Mouse (Mus musculus): ENCODE data around the gene Gm17662. TPM values are rescaled to one million over a fixed set of nuclear protein-coding genes. Genes with fewer than 3 reads are reported as not detected.

The Gm17662 gene
- polyA plus RNA-seq, 1 experiment from 2014 or later, result not detected

DNA sequence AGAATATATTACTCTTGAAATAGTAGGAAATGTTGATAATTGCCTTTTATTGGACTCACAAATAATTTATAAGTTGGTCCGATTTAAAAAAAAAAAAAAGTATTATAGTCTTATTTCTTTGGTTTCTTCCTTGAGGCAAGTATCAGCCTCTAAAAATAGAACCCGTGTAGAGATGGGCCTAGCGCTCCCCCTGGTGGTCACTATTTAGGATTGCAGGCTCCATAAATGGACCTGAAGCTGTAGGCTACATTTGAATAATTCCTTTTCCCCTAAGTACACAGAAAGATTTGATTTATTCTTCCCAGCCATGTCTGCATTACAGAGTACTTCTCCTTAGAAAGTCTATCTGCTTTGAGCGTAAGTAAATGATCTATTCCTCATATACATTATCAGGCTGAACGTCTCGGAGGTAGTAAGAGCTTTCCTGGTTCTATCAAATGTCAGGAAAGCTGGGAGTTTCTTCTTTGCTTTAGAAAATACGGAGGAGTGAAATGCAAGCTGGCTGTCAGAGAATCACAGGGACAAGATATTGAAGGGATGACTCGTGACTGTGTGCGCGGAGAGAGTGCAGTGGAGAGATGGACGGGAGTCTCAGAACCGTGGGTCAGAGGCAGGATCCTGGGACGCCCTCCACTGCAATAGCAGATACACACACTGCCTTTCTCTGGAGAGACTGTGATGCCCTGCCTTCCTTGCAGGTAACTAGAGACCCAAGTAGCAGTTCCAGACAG is 37.0 kb downstream of the Gm17662 start:
- WGBS (ENCODE audit: insufficient replicate concordance), result 57% methylated on average over 13 of the region's 13 CpGs
- Histone ChIP-seq H3K27ac (ENCODE audit: low read depth, low read length) (no peak overlapping the region), H3K27me3 (ENCODE audit: control insufficient read depth, insufficient read depth, low read length) (no peaks in the 10 kb centered on the region), H3K9ac (ENCODE audit: low read depth, low read length) (no peak overlapping the region), H3K36me3 (ENCODE audit: control insufficient read depth, insufficient read depth, low read length) (no peaks in the 10 kb centered on the region), H3K4me2 (no peak overlapping the region), H3K4me3 (ENCODE audit: low read depth, low read length) (no peak overlapping the region), H3K4me1 (ENCODE audit: control insufficient read depth, insufficient read depth, low read length) (0 out of 2 replicates have a peak, but pooled peaks cover 2% of the 10 kb centered on the region), H3K9me3 (replicated peaks; ENCODE audit: control insufficient read depth, low read length) (0 out of 2 replicates have a peak, but pooled peaks cover 3% of the 10 kb centered on the region)
- ATAC-seq (replicated peaks; ENCODE audit: insufficient number of reproducible peaks, low FRiP score, low TSS enrichment), result no peak

GRCm38 (mm10) chr4:104902836-104903235 is 45.7 kb downstream of the Gm17662 start:
- Histone ChIP-seq H3K27me3 (ENCODE audit: control insufficient read depth, insufficient read depth, low read length) (no peaks in the 10 kb centered on the region), H3K9me3 (replicated peaks; ENCODE audit: control insufficient read depth, low read length) (no peaks in the 10 kb centered on the region), H3K4me2 (no peak overlapping the region), H3K36me3 (ENCODE audit: control insufficient read depth, insufficient read depth, low read length) (no peaks in the 10 kb centered on the region), H3K9ac (ENCODE audit: low read depth, low read length) (no peak overlapping the region), H3K4me3 (ENCODE audit: low read depth, low read length) (no peak overlapping the region), H3K4me1 (ENCODE audit: control insufficient read depth, insufficient read depth, low read length) (no peaks in the 10 kb centered on the region), H3K27ac (ENCODE audit: low read depth, low read length) (no peak overlapping the region)
- 75% methylated on average over 2 of the region's 2 CpGs for WGBS (ENCODE audit: insufficient replicate concordance)
- no peak for ATAC-seq (replicated peaks; ENCODE audit: insufficient number of reproducible peaks, low FRiP score, low TSS enrichment)

- Histone ChIP-seq H3K27me3 (ENCODE audit: control insufficient read depth, insufficient read depth, low read length) (no peaks in the 10 kb centered on the region), H3K36me3 (ENCODE audit: control insufficient read depth, insufficient read depth, low read length) (no peaks in the 10 kb centered on the region), H3K9me3 (replicated peaks; ENCODE audit: control insufficient read depth, low read length) (no peaks in the 10 kb centered on the region), H3K27ac (ENCODE audit: low read depth, low read length) (no peak overlapping the region), H3K4me3 (ENCODE audit: low read depth, low read length) (no peak overlapping the region), H3K9ac (ENCODE audit: low read depth, low read length) (no peak overlapping the region), H3K4me2 (no peak overlapping the region), H3K4me1 (ENCODE audit: control insufficient read depth, insufficient read depth, low read length) (no peaks in the 10 kb centered on the region)
- no peak for ATAC-seq (replicated peaks; ENCODE audit: insufficient number of reproducible peaks, low FRiP score, low TSS enrichment)
- WGBS (ENCODE audit: insufficient replicate concordance), result 82% methylated on average over 6 of the region's 6 CpGs
Measured at GRCm38 (mm10) chr4:104905049-104905448, 47.9 kb downstream of the Gm17662 start.

Other genes with a start within 250 kb of the Gm17662 start
- 0.11 TPM in 1 of 2 replicates, not detected in the other for gene C8b, start 91.0 kb upstream of the Gm17662 start, polyA plus RNA-seq (2014; fragmentation: Nextera tagmentation; extraction: Ambion mirVana)
- 0.36 TPM in 1 of 2 replicates, not detected in the other for gene C8a, start 19.1 kb downstream of the Gm17662 start, polyA plus RNA-seq (2014; fragmentation: Nextera tagmentation; extraction: Ambion mirVana)
- gene Fyb2, start 56.1 kb downstream of the Gm17662 start, polyA plus RNA-seq (2014; fragmentation: Nextera tagmentation; extraction: Ambion mirVana), result 0.06 TPM in 1 of 2 replicates, not detected in the other

All from heart, embryonic 11.5 days (tissue).